Mouse (Mus musculus) MEL (cell line): Measurements from ENCODE around the gene Fgfbp3. TPM values are rescaled to one million over a fixed set of nuclear protein-coding genes. Genes with fewer than 3 reads are reported as not detected.

Experiments
- DNase-seq: peaks from one replicate; pipeline ENCODE4 v3.0.0; 2011; ENCODE audit warnings: low read depth, low spot score
- H3K27ac ChIP-seq: 2 replicates; pipeline ENCODE4 v1.5.1; 2012; ENCODE audit warnings: low read depth, mild to moderate bottlenecking, control low read depth, low read length, moderate library complexity; ENCODE audit not compliant: control insufficient read depth
- H3K27me3 ChIP-seq, 2 experiments: fragments of 150-350 bp in 1 of 2; sonication (generic) in 1 of 2; 2 replicates each; pipeline ENCODE4 v1.6.1; 2012; ENCODE audit warnings: low read length in 2 of 2, mild to moderate bottlenecking in 2 of 2, improper control_type of control experiment in 1 of 2, moderate library complexity in 1 of 2; ENCODE audit not compliant: insufficient read depth in 2 of 2, control insufficient read depth in 1 of 2
- H3K36me3 ChIP-seq, 2 experiments: 2 replicates each; pipeline ENCODE4 v1.6.1; 2012 to 2014; ENCODE audit warnings: low read length in 2 of 2, improper control_type of control experiment in 1 of 2, inconsistent platforms in 1 of 2, mild to moderate bottlenecking in 1 of 2; ENCODE audit not compliant: insufficient read depth in 2 of 2, control insufficient read depth in 1 of 2
- H3K4me1 ChIP-seq, 2 experiments: fragments of 150-350 bp in 1 of 2; sonication (generic) in 1 of 2; 2 replicates each; pipeline ENCODE4 v1.6.1; 2012; ENCODE audit warnings: low read length in 2 of 2, improper control_type of control experiment in 1 of 2, mild to moderate bottlenecking in 1 of 2; ENCODE audit not compliant: insufficient read depth in 2 of 2, control insufficient read depth in 1 of 2
- H3K4me3 ChIP-seq, 2 experiments: fragments of 150-350 bp in 1 of 2; sonication (generic) in 1 of 2; 2 replicates each; pipeline ENCODE4 v1.5.1; 2012; ENCODE audit warnings: low read depth in 2 of 2, low read length in 2 of 2, mild to moderate bottlenecking in 2 of 2, moderate library complexity in 2 of 2, control low read depth in 1 of 2, improper control_type of control experiment in 1 of 2; ENCODE audit not compliant: control insufficient read depth in 1 of 2, insufficient read depth in 1 of 2
- H3K79me2 ChIP-seq: 2 replicates; pipeline ENCODE4 v1.6.1; 2012; ENCODE audit warnings: mild to moderate bottlenecking, low read length, moderate library complexity; ENCODE audit not compliant: control insufficient read depth, poor library complexity, insufficient read depth
- H3K9ac ChIP-seq: 2 replicates; pipeline ENCODE4 v1.6.1; 2012; ENCODE audit warnings: low read depth, mild to moderate bottlenecking, control low read depth, low read length, moderate library complexity; ENCODE audit not compliant: control insufficient read depth, poor library complexity, severe bottlenecking
- H3K9me3 ChIP-seq: fragments of 150-350 bp; sonication (generic); replicated peaks from 2 replicates; pipeline ENCODE4 v1.6.1; 2012; ENCODE audit warnings: mild to moderate bottlenecking, low read length, improper control_type of control experiment, moderate library complexity; ENCODE audit not compliant: insufficient read depth
- BHLHE40 ChIP-seq: IDR thresholded peaks from 2 replicates; pipeline ENCODE4 v1.6.1; 2012; ENCODE audit warnings: low read depth, mild to moderate bottlenecking, inconsistent platforms, low read length, improper control_type of control experiment, borderline replicate concordance
- CTCF ChIP-seq, 3 experiments: IDR thresholded peaks in 2 of 3; conservative IDR thresholded peaks in 1 of 3; 2 replicates each; pipeline ENCODE4 v1.5.1; 2011 to 2012; ENCODE audit warnings: low read length in 3 of 3, low read depth in 2 of 3, mild to moderate bottlenecking in 2 of 3, improper control_type of control experiment in 1 of 3, inconsistent platforms in 1 of 3, mixed read lengths in 1 of 3, moderate library complexity in 1 of 3; ENCODE audit not compliant: control insufficient read depth in 1 of 3, insufficient read depth in 1 of 3, poor library complexity in 1 of 3, severe bottlenecking in 1 of 3
- E2F4 ChIP-seq: IDR thresholded peaks from 2 replicates; pipeline ENCODE4 v1.6.1; 2011; ENCODE audit warnings: low read depth, low read length, improper control_type of control experiment, borderline replicate concordance
- ELF1 ChIP-seq: IDR thresholded peaks from 2 replicates; pipeline ENCODE4 v1.6.1; 2014; ENCODE audit warnings: low read depth, mild to moderate bottlenecking, inconsistent platforms, low read length, improper control_type of control experiment, moderate library complexity
- ETS1 ChIP-seq: IDR thresholded peaks from 2 replicates; pipeline ENCODE4 v1.6.1; 2012; ENCODE audit warnings: low read depth, mild to moderate bottlenecking, inconsistent platforms, low read length, improper control_type of control experiment, moderate library complexity
- GABPA ChIP-seq: IDR thresholded peaks from 2 replicates; pipeline ENCODE4 v1.6.1; 2012; ENCODE audit warnings: low read depth, mild to moderate bottlenecking, inconsistent platforms, low read length, improper control_type of control experiment, moderate library complexity
- GATA1 ChIP-seq: IDR thresholded peaks from 2 replicates; pipeline ENCODE4 v1.6.1; 2011; ENCODE audit warnings: low read depth, low read length, improper control_type of control experiment
- HCFC1 ChIP-seq: IDR thresholded peaks from 2 replicates; pipeline ENCODE4 v1.6.1; 2012; ENCODE audit warnings: low read depth, mild to moderate bottlenecking, inconsistent platforms, low read length, improper control_type of control experiment, moderate library complexity
- MAZ ChIP-seq: IDR thresholded peaks from 2 replicates; pipeline ENCODE4 v1.6.1; 2012; ENCODE audit warnings: low read depth, mild to moderate bottlenecking, inconsistent platforms, low read length, improper control_type of control experiment
- MYB ChIP-seq: IDR thresholded peaks from 2 replicates; pipeline ENCODE4 v1.6.1; 2011; ENCODE audit warnings: mild to moderate bottlenecking, low read depth, low read length, improper control_type of control experiment
- NELFE ChIP-seq: IDR thresholded peaks from 2 replicates; pipeline ENCODE4 v1.6.1; 2011; ENCODE audit warnings: low read depth, low read length, improper control_type of control experiment
- NRF1 ChIP-seq: IDR thresholded peaks from 2 replicates; pipeline ENCODE4 v1.6.1; 2014; ENCODE audit warnings: low read depth, mild to moderate bottlenecking, inconsistent platforms, low read length, improper control_type of control experiment, moderate library complexity; ENCODE audit not compliant: poor library complexity, insufficient read depth, severe bottlenecking
- POLR2A ChIP-seq, 2 experiments: IDR thresholded peaks; 2 replicates each; pipeline ENCODE4 v1.6.1; 2011 to 2012; ENCODE audit warnings: low read length in 2 of 2, mild to moderate bottlenecking in 2 of 2, control low read depth in 1 of 2, improper control_type of control experiment in 1 of 2, low read depth in 1 of 2, moderate library complexity in 1 of 2; ENCODE audit not compliant: control insufficient read depth in 1 of 2, insufficient read depth in 1 of 2, poor library complexity in 1 of 2
- POLR2AphosphoS2 ChIP-seq: IDR thresholded peaks from 2 replicates; pipeline ENCODE4 v1.6.1; 2011; ENCODE audit warnings: low read length, improper control_type of control experiment
- SIN3A ChIP-seq: IDR thresholded peaks from 2 replicates; pipeline ENCODE4 v1.6.1; 2012; ENCODE audit warnings: low read length, improper control_type of control experiment, inconsistent platforms
- SMC3 ChIP-seq: IDR thresholded peaks from 2 replicates; pipeline ENCODE4 v1.6.1; 2011; ENCODE audit warnings: low read depth, low read length, improper control_type of control experiment
- TAL1 ChIP-seq: IDR thresholded peaks from 2 replicates; pipeline ENCODE4 v1.6.1; 2012; ENCODE audit warnings: mild to moderate bottlenecking, inconsistent platforms, low read length, moderate library complexity, mixed read lengths
- TBP ChIP-seq: IDR thresholded peaks from 2 replicates; pipeline ENCODE4 v1.8.0; 2011; ENCODE audit warnings: low read depth, low read length, improper control_type of control experiment
- TCF12 ChIP-seq: IDR thresholded peaks from 2 replicates; pipeline ENCODE4 v1.6.1; 2014; ENCODE audit warnings: low read depth, mild to moderate bottlenecking, inconsistent platforms, low read length, improper control_type of control experiment, moderate library complexity
- UBTF ChIP-seq: IDR thresholded peaks from 2 replicates; pipeline ENCODE4 v1.6.1; 2012; ENCODE audit warnings: low read depth, mild to moderate bottlenecking, inconsistent platforms, low read length, improper control_type of control experiment, moderate library complexity, borderline replicate concordance; ENCODE audit not compliant: insufficient read depth
- ZKSCAN1 ChIP-seq: IDR thresholded peaks from 2 replicates; pipeline ENCODE4 v1.6.1; 2012; ENCODE audit warnings: low read depth, mild to moderate bottlenecking, inconsistent platforms, low read length, improper control_type of control experiment, moderate library complexity
- ZMIZ1 ChIP-seq: IDR thresholded peaks from 2 replicates; pipeline ENCODE4 v1.6.1; 2012; ENCODE audit warnings: low read depth, mild to moderate bottlenecking, inconsistent platforms, low read length, improper control_type of control experiment, moderate library complexity
- polyA plus RNA-seq, 2 experiments: library from polyadenylated mRNA; stranded (reverse) in 1 of 2; unstranded in 1 of 2; fragments of >175 nt in 1 of 2; fragments of >200 nt in 1 of 2; gene quantifications; 2 replicates each; pipeline versions ENCODE4 v1.2.1 to v1.2.4; 2012; ENCODE audit warnings: low replicate concordance in 2 of 2, low read depth in 1 of 2; ENCODE audit not compliant: insufficient read length in 2 of 2, insufficient read depth in 1 of 2, missing spikeins in 1 of 2
- total RNA-seq: library from RNA; depleted of rRNA; stranded (reverse); fragments of 300-350 nt; gene quantifications from 2 replicates; pipeline ENCODE4 v1.2.3, GENCODE M21; 2012

Gene Fgfbp3
- total and polyA plus RNA-seq, 3 experiments: 2.6 to 10.0 TPM; not detected in 1

DNA sequence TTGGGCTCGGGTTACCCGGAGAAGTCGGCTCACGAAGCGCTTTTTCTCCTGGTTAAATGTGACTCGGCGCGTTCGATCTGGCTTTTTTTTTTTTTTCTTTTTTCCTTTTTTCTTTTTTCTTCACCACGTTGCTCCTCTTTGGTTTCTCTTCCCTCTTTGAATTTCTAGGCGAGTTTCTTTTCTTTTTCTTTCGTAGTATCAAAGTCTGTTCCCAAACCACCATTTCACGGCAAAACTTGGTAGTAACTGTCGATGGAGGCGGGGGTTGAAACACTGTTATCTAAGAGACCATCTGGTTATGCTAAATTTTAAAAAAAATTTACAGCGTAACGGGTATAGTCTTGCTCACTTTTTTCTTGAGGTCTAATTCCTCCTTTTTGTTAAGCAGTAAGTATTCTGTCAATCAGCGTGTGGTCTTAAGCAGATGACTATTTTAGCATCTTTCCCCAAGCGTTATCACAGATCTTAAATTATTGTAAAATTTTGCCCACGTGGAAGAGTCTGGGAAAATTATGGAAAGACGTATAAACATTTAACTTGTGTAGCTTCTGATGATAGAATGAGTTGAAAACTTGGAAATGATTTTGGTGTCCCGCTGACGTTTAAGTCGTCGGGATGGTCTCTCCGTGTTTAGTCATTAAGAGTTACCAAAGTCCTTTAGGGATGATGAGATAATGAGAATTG is 7.3 kb upstream of the Fgfbp3 start (continued):
- TF ChIP-seq NRF1 (no peak), TAL1 (peak; percentile 81), GATA1 (peak; percentile 88)

DNA sequence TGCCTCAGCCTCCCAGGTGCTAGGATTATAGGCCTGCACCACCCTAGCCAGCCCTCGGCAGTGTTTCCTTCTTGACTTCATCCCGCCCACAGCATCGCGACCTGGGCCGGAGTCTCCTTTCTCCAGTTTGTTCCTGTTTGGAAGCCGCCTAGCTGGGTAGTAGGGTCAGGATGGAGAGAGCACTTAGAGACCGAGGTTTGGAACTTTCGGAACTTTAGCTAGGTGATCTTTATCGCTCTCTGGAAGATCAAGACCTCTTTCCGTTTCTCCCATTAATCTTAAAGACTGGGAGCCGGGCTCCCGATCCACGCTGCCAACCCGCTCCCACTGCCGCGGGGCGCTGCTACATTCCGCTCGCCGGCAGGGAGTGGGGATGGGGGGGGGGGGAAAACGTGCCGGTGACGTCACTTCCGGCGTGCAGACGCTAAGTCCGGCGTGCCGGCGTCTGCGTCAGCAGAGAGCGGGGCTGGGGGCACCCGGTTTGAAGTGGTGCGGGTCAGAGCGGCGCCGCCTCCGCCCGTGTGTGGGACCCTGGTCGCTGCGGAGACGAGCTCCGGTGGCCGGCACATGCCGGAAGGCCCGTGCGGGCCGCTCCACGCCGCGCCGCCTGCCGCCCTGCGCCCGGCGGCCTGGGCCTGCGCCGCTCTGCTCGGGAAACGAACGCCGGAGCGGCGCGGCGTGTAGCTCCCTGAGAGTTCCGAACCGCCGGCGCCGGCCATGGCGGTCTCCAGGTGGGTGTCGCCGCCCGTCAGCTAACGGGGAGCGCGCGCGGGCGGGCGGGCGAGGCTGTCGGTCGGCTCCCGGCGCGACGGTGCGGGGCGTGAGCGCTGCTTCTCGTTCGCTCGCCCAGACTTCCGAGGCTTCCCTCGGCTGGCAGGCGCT is 6.5 kb upstream of the Fgfbp3 start, which contains the start of gene Btaf1:
Btaf1 (plus strand) TSS at position 409 of the 882 bp plus-strand sequence.
- DNase-seq: peak; percentile 94
- Histone ChIP-seq H3K4me3 (peak within 1 kb of the TSS; percentile 70 to 83), H3K79me2 (peaks cover 50% of the 10 kb centered on the region), H3K9ac (peak within 1 kb of the TSS; percentile 99), H3K9me3 (no peaks in the 10 kb centered on the region), H3K27me3 (no peaks in the 10 kb centered on the region), H3K4me1 (peaks cover 9 to 19% of the 10 kb centered on the region in 2 experiments), H3K36me3 (peaks cover 3 to 41% of the 10 kb centered on the region in 2 experiments), H3K27ac (peak within 1 kb of the TSS; percentile 92)
- peak; percentile 75 for TF ChIP-seq TCF12
- no peak for TF ChIP-seq GABPA
- TF ChIP-seq POLR2A (IDR thresholded peaks at IDR 0.05; ENCODE audit: control insufficient read depth in 1 of 2, insufficient read depth in 1 of 2, low read depth in 1 of 2, low read length in 2 of 2, poor library complexity in 1 of 2): peak; percentile 92 to 97
- TF ChIP-seq ZMIZ1: peak; percentile 91
- TF ChIP-seq ELF1: peak; percentile 58
- peak; percentile 86 for TF ChIP-seq HCFC1
- TF ChIP-seq ETS1: peak; percentile 65
- peak; percentile 97 for TF ChIP-seq BHLHE40
- TF ChIP-seq NELFE: peak; percentile 96
- no peak for TF ChIP-seq E2F4
- TF ChIP-seq UBTF: peak; percentile 34; the same call in 1 of the 2 replicates
- peak; percentile 53 for TF ChIP-seq TBP
- TF ChIP-seq SIN3A: peak; percentile 67; the same call in 1 of the 2 replicates
- peak; percentile 95 for TF ChIP-seq MAZ
- no peak for TF ChIP-seq ZKSCAN1
- peak; percentile 29; the same call in 1 of the 2 replicates for TF ChIP-seq NRF1
- peak; percentile 84 for TF ChIP-seq POLR2AphosphoS2
- TF ChIP-seq GATA1: no peak
- TF ChIP-seq SMC3: no peak
- no peak for TF ChIP-seq MYB
- TF ChIP-seq CTCF (IDR thresholded peaks at IDR 0.05 in 2 of 3, conservative IDR thresholded peaks at IDR 0.05 in 1 of 3; ENCODE audit: control insufficient read depth in 1 of 3, insufficient read depth in 1 of 3, low read depth in 2 of 3, low read length in 3 of 3, poor library complexity in 1 of 3, severe bottlenecking in 1 of 3): no peak
